Mouse (Mus musculus): ENCODE results near the gene Fam213a.

DNA sequence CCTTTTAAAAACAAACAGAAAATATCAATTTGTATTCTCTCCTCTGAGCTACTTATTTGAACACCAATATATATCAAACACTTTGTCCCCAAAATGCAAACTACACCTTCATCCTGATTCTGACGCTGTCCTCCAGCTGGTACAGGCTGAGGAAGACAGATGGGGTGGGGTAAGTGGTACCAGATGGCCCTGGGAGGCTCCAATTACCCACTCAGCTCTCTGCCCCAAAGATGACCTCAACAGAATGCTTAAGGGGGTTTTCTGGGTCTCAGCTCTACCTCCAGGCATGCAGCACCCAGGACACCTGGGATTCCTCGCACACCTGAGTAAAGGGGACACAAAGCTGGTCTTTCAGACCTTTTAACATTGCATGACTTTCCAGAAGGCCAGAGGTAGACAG, 60.9 kb downstream of the Fam213a start:
- TF ChIP-seq POLR2A (IDR thresholded peaks at IDR 0.05; ENCODE audit: borderline replicate concordance, insufficient read depth, low read length): no peak
- TF ChIP-seq CTCF (IDR thresholded peaks at IDR 0.05; ENCODE audit: borderline replicate concordance, insufficient read depth, low read depth, low read length): no peak
